Mouse (Mus musculus): ENCODE measurements around the gene Tsnaxip1. TPM values are rescaled to one million over a fixed set of nuclear protein-coding genes. Genes with fewer than 3 reads are reported as not detected.

Tsnaxip1 gene
- polyA plus RNA-seq, 1 experiment from 2014 or later: 0.18 TPM

GRCm38 (mm10) chr8:105798408-105798807, 29.1 kb upstream of the Tsnaxip1 start:
- H3K36me3 ChIP-seq (ENCODE audit: control insufficient read depth, insufficient read depth, low read length): no peaks in the 10 kb centered on the region
- no peaks in the 10 kb centered on the region for H3K9me3 ChIP-seq (ENCODE audit: control insufficient read depth, low read length)
- H3K4me1 ChIP-seq (ENCODE audit: control insufficient read depth, insufficient read depth, low read length): no peaks in the 10 kb centered on the region
- no peak overlapping the region for H3K4me3 ChIP-seq (ENCODE audit: low read depth, low read length)
- DNase-seq (ENCODE audit: low spot score, missing footprints) (no peak), ATAC-seq (ENCODE audit: low FRiP score) (no peak)
- no peak overlapping the region for H3K9ac ChIP-seq (ENCODE audit: low read length)
- whole genome bisulfite sequencing: 88% methylated on average over 5 of the region's 5 CpGs
- no peaks in the 10 kb centered on the region for H3K27me3 ChIP-seq (ENCODE audit: control insufficient read depth, insufficient read depth, low read length)
- H3K4me2 ChIP-seq: no peak overlapping the region
- no peak overlapping the region for H3K27ac ChIP-seq (ENCODE audit: low read depth, low read length)

- DNase-seq (ENCODE audit: low spot score, missing footprints) (no peak), ATAC-seq (ENCODE audit: low FRiP score) (no peak)
- 84% methylated on average over 8 of the region's 8 CpGs for WGBS
Observed at GRCm38 (mm10) chr8:105799091-105799812, 28.3 kb upstream of the Tsnaxip1 start.

GRCm38 (mm10) chr8:105801153-105801904, 26.2 kb upstream of the Tsnaxip1 start:
- Histone ChIP-seq H3K9me3 (ENCODE audit: control insufficient read depth, low read length) (no peaks in the 10 kb centered on the region), H3K27ac (ENCODE audit: low read depth, low read length) (no peak overlapping the region), H3K36me3 (ENCODE audit: control insufficient read depth, insufficient read depth, low read length) (no peaks in the 10 kb centered on the region), H3K27me3 (ENCODE audit: control insufficient read depth, insufficient read depth, low read length) (no peaks in the 10 kb centered on the region), H3K9ac (ENCODE audit: low read length) (no peak overlapping the region), H3K4me3 (ENCODE audit: low read depth, low read length) (no peak overlapping the region), H3K4me1 (ENCODE audit: control insufficient read depth, insufficient read depth, low read length) (no peaks in the 10 kb centered on the region), H3K4me2 (no peak overlapping the region)
- DNase-seq (ENCODE audit: low spot score, missing footprints) (no peak), ATAC-seq (ENCODE audit: low FRiP score) (no peak)
- 94% methylated on average over 6 of the region's 6 CpGs for WGBS

More at GRCm38 (mm10) chr8:105799091-105799812, 28.3 kb upstream of the Tsnaxip1 start:
- Histone ChIP-seq H3K27ac (ENCODE audit: low read depth, low read length) (no peak overlapping the region), H3K27me3 (ENCODE audit: control insufficient read depth, insufficient read depth, low read length) (no peaks in the 10 kb centered on the region), H3K4me1 (ENCODE audit: control insufficient read depth, insufficient read depth, low read length) (no peaks in the 10 kb centered on the region), H3K36me3 (ENCODE audit: control insufficient read depth, insufficient read depth, low read length) (no peaks in the 10 kb centered on the region), H3K4me2 (no peak overlapping the region), H3K4me3 (ENCODE audit: low read depth, low read length) (no peak overlapping the region), H3K9ac (ENCODE audit: low read length) (no peak overlapping the region), H3K9me3 (ENCODE audit: control insufficient read depth, low read length) (no peaks in the 10 kb centered on the region)

- no peak for DNase-seq (ENCODE audit: low spot score, missing footprints)
- H3K9me3 ChIP-seq (ENCODE audit: control insufficient read depth, low read length): no peaks in the 10 kb centered on the region
- 93% methylated on average over 7 of the region's 7 CpGs for WGBS
Observed at GRCm38 (mm10) chr8:105804797-105805196, 22.7 kb upstream of the Tsnaxip1 start.

GRCm38 (mm10) chr8:105805346-105805745, 22.2 kb upstream of the Tsnaxip1 start:
- H3K9ac ChIP-seq (ENCODE audit: low read length): no peak overlapping the region
- no peak overlapping the region for H3K4me2 ChIP-seq
- H3K4me1 ChIP-seq (ENCODE audit: control insufficient read depth, insufficient read depth, low read length): no peaks in the 10 kb centered on the region
- ATAC-seq (ENCODE audit: low FRiP score) (no peak), DNase-seq (ENCODE audit: low spot score, missing footprints) (no peak)
- no peaks in the 10 kb centered on the region for H3K27me3 ChIP-seq (ENCODE audit: control insufficient read depth, insufficient read depth, low read length)
- 82% methylated on average over 3 of the region's 3 CpGs for WGBS
- H3K36me3 ChIP-seq (ENCODE audit: control insufficient read depth, insufficient read depth, low read length): no peaks in the 10 kb centered on the region; the same call in 1 of the 2 replicates
- no peaks in the 10 kb centered on the region for H3K9me3 ChIP-seq (ENCODE audit: control insufficient read depth, low read length)
- H3K4me3 ChIP-seq (ENCODE audit: low read depth, low read length): no peak overlapping the region
- H3K27ac ChIP-seq (ENCODE audit: low read depth, low read length): no peak overlapping the region

More at GRCm38 (mm10) chr8:105804797-105805196, 22.7 kb upstream of the Tsnaxip1 start:
- Histone ChIP-seq H3K4me2 (no peak overlapping the region), H3K4me1 (ENCODE audit: control insufficient read depth, insufficient read depth, low read length) (no peaks in the 10 kb centered on the region), H3K4me3 (ENCODE audit: low read depth, low read length) (no peak overlapping the region), H3K27ac (ENCODE audit: low read depth, low read length) (no peak overlapping the region), H3K36me3 (ENCODE audit: control insufficient read depth, insufficient read depth, low read length) (no peaks in the 10 kb centered on the region; the same call in 1 of the 2 replicates), H3K27me3 (ENCODE audit: control insufficient read depth, insufficient read depth, low read length) (no peaks in the 10 kb centered on the region), H3K9ac (ENCODE audit: low read length) (no peak overlapping the region)
- no peak for ATAC-seq (ENCODE audit: low FRiP score)

GRCm38 (mm10) chr8:105805964-105806363, 21.6 kb upstream of the Tsnaxip1 start:
- Histone ChIP-seq H3K27me3 (ENCODE audit: control insufficient read depth, insufficient read depth, low read length) (no peaks in the 10 kb centered on the region), H3K27ac (ENCODE audit: low read depth, low read length) (no peak overlapping the region), H3K9me3 (ENCODE audit: control insufficient read depth, low read length) (no peaks in the 10 kb centered on the region), H3K4me1 (ENCODE audit: control insufficient read depth, insufficient read depth, low read length) (no peaks in the 10 kb centered on the region), H3K36me3 (ENCODE audit: control insufficient read depth, insufficient read depth, low read length) (no peaks in the 10 kb centered on the region; the same call in 1 of the 2 replicates), H3K9ac (ENCODE audit: low read length) (no peak overlapping the region), H3K4me3 (ENCODE audit: low read depth, low read length) (no peak overlapping the region), H3K4me2 (no peak overlapping the region)
- 96% methylated on average over 1 of the region's 1 CpGs for WGBS
- DNase-seq (ENCODE audit: low spot score, missing footprints): no peak
- no peak for ATAC-seq (ENCODE audit: low FRiP score)

- ATAC-seq (ENCODE audit: low FRiP score): no peak
Observed at GRCm38 (mm10) chr8:105807766-105808165, 19.8 kb upstream of the Tsnaxip1 start.

GRCm38 (mm10) chr8:105808480-105808879, 19.1 kb upstream of the Tsnaxip1 start:
- DNase-seq (ENCODE audit: low spot score, missing footprints) (no peak), ATAC-seq (ENCODE audit: low FRiP score) (no peak)
- 92% methylated on average over 2 of the region's 2 CpGs for WGBS
- no peak overlapping the region for H3K4me3 ChIP-seq (ENCODE audit: low read depth, low read length)
- no peak overlapping the region for H3K9ac ChIP-seq (ENCODE audit: low read length)
- H3K27ac ChIP-seq (ENCODE audit: low read depth, low read length): no peak overlapping the region
- H3K27me3 ChIP-seq (ENCODE audit: control insufficient read depth, insufficient read depth, low read length): no peaks in the 10 kb centered on the region
- H3K9me3 ChIP-seq (ENCODE audit: control insufficient read depth, low read length): no peaks in the 10 kb centered on the region
- no peak overlapping the region for H3K4me2 ChIP-seq
- no peaks in the 10 kb centered on the region for H3K4me1 ChIP-seq (ENCODE audit: control insufficient read depth, insufficient read depth, low read length)
- H3K36me3 ChIP-seq (ENCODE audit: control insufficient read depth, insufficient read depth, low read length): no peaks in the 10 kb centered on the region; the same call in 1 of the 2 replicates

More at GRCm38 (mm10) chr8:105807766-105808165, 19.8 kb upstream of the Tsnaxip1 start:
- Histone ChIP-seq H3K36me3 (ENCODE audit: control insufficient read depth, insufficient read depth, low read length) (no peaks in the 10 kb centered on the region; the same call in 1 of the 2 replicates), H3K27ac (ENCODE audit: low read depth, low read length) (no peak overlapping the region), H3K4me2 (no peak overlapping the region), H3K4me3 (ENCODE audit: low read depth, low read length) (no peak overlapping the region), H3K9ac (ENCODE audit: low read length) (no peak overlapping the region), H3K9me3 (ENCODE audit: control insufficient read depth, low read length) (no peaks in the 10 kb centered on the region), H3K27me3 (ENCODE audit: control insufficient read depth, insufficient read depth, low read length) (no peaks in the 10 kb centered on the region), H3K4me1 (ENCODE audit: control insufficient read depth, insufficient read depth, low read length) (no peaks in the 10 kb centered on the region)
- WGBS: 88% methylated on average over 5 of the region's 5 CpGs
- DNase-seq (ENCODE audit: low spot score, missing footprints): no peak

GRCm38 (mm10) chr8:105810245-105810786, 17.2 kb upstream of the Tsnaxip1 start:
- Histone ChIP-seq H3K9me3 (ENCODE audit: control insufficient read depth, low read length) (no peaks in the 10 kb centered on the region), H3K4me3 (ENCODE audit: low read depth, low read length) (no peak overlapping the region), H3K9ac (ENCODE audit: low read length) (no peak overlapping the region), H3K36me3 (ENCODE audit: control insufficient read depth, insufficient read depth, low read length) (no peaks in the 10 kb centered on the region; the same call in 1 of the 2 replicates), H3K4me2 (no peak overlapping the region), H3K27me3 (ENCODE audit: control insufficient read depth, insufficient read depth, low read length) (no peaks in the 10 kb centered on the region), H3K27ac (ENCODE audit: low read depth, low read length) (no peak overlapping the region), H3K4me1 (ENCODE audit: control insufficient read depth, insufficient read depth, low read length) (no peaks in the 10 kb centered on the region)
- ATAC-seq (ENCODE audit: low FRiP score) (no peak), DNase-seq (ENCODE audit: low spot score, missing footprints) (no peak)
- 87% methylated on average over 6 of the region's 6 CpGs for WGBS
